Mouse (Mus musculus) neural tube, embryonic 11.5 days (tissue): ENCODE results near the gene Tex37. TPM values are rescaled to one million over a fixed set of nuclear protein-coding genes. Genes with fewer than 3 reads are reported as not detected.

Experiments
- ATAC-seq: fragments of 200-750 bp; cut with Nextera tagmentation; 2 replicates; pipeline ENCODE4 v1.8.0; 2017; ENCODE audit warnings: moderate number of reproducible peaks, mild to moderate bottlenecking, moderate TSS enrichment, moderate library complexity; ENCODE audit not compliant: insufficient read depth, low FRiP score, low TSS enrichment
- DNase-seq: peaks from one replicate; pipeline ENCODE4 v3.0.0-alpha.2; 2015; ENCODE audit warnings: low spot score
- H3K27ac ChIP-seq: fragments of 300-500 bp; sonication (generic); 2 replicates; pipeline ENCODE4 v1.5.1; 2014; ENCODE audit warnings: low read depth, mild to moderate bottlenecking, low read length
- H3K27me3 ChIP-seq: fragments of 300-500 bp; sonication (generic); 2 replicates; pipeline ENCODE4 v1.6.1; 2014; ENCODE audit warnings: mild to moderate bottlenecking, low read length, mixed read lengths; ENCODE audit not compliant: control insufficient read depth, insufficient read depth
- H3K36me3 ChIP-seq: fragments of 300-500 bp; sonication (generic); 2 replicates; pipeline ENCODE4 v1.6.1; 2014; ENCODE audit warnings: mild to moderate bottlenecking, low read length, moderate library complexity, mixed read lengths; ENCODE audit not compliant: control insufficient read depth, insufficient read depth
- H3K4me1 ChIP-seq: fragments of 300-500 bp; sonication (generic); 2 replicates; pipeline ENCODE4 v1.6.1; 2014; ENCODE audit warnings: low read length, mixed read lengths; ENCODE audit not compliant: control insufficient read depth, insufficient read depth
- H3K4me2 ChIP-seq: fragments of 300-500 bp; sonication (generic); 2 replicates; pipeline ENCODE4 v1.6.1; 2014; ENCODE audit warnings: low read depth, mild to moderate bottlenecking, moderate library complexity
- H3K4me3 ChIP-seq: fragments of 300-500 bp; sonication (generic); 2 replicates; pipeline ENCODE4 v1.5.1; 2014; ENCODE audit warnings: low read depth, low read length
- H3K9ac ChIP-seq: fragments of 300-500 bp; sonication (generic); 2 replicates; pipeline ENCODE4 v1.6.1; 2014; ENCODE audit warnings: mild to moderate bottlenecking, low read length
- H3K9me3 ChIP-seq: fragments of 300-500 bp; sonication (generic); 2 replicates; pipeline ENCODE4 v1.6.1; 2016; ENCODE audit warnings: low read length; ENCODE audit not compliant: control insufficient read depth
- WGBS: fragments of 180-500 bp; shearing (Covaris S2); extraction: QIAGEN DNeasy Blood & Tissue Kit; methylation state at CpG from one replicate; pipeline ENCODE4 v1.1.7; 2014; 5-methylcytosine and 5-hydroxymethylcytosine counted together
- polyA plus RNA-seq: library from polyadenylated mRNA; unstranded; fragments of >200 nt; fragmentation: Nextera tagmentation; extraction: Ambion mirVana; gene quantifications from 2 replicates; pipeline ENCODE4 v1.2.1, GENCODE M21; 2014

Tex37 gene
- polyA plus RNA-seq, 1 experiment from 2014 or later: not detected

GRCm38 (mm10) chr6:70955841-70956240, 37.1 kb upstream of the Tex37 start:
- Histone ChIP-seq H3K4me1 (no peaks in the 10 kb centered on the region), H3K9me3 (no peaks in the 10 kb centered on the region), H3K36me3 (no peaks in the 10 kb centered on the region), H3K27me3 (peaks cover 45% of the 10 kb centered on the region), H3K9ac (no peak overlapping the region), H3K4me3 (peak overlapping the region; percentile 39), H3K27ac (no peak overlapping the region), H3K4me2 (peak overlapping the region; percentile 81)
- 1% methylated on average over 12 of the region's 12 CpGs for WGBS
- DNase-seq: no peak
- no peak for ATAC-seq

- no peaks in the 10 kb centered on the region for H3K36me3 ChIP-seq
- H3K27ac ChIP-seq: no peak overlapping the region
- DNase-seq (no peak), ATAC-seq (no peak)
- peaks cover 45% of the 10 kb centered on the region for H3K27me3 ChIP-seq
- H3K9me3 ChIP-seq: no peaks in the 10 kb centered on the region
- no peaks in the 10 kb centered on the region for H3K4me1 ChIP-seq
- 3% methylated on average over 14 of the region's 14 CpGs for WGBS
- no peak overlapping the region for H3K4me3 ChIP-seq
- no peak overlapping the region for H3K9ac ChIP-seq
- no peak overlapping the region for H3K4me2 ChIP-seq
Observed at GRCm38 (mm10) chr6:70955291-70955800, 36.6 kb upstream of the Tex37 start.

- H3K4me2 ChIP-seq: no peak overlapping the region
- DNase-seq (peak; percentile 19), ATAC-seq (no peak)
- H3K4me1 ChIP-seq: no peaks in the 10 kb centered on the region
- H3K36me3 ChIP-seq: no peaks in the 10 kb centered on the region
- H3K9ac ChIP-seq: no peak overlapping the region
- peaks cover 45% of the 10 kb centered on the region for H3K27me3 ChIP-seq
- no peaks in the 10 kb centered on the region for H3K9me3 ChIP-seq
- no peak overlapping the region for H3K27ac ChIP-seq
- 16% methylated on average over 6 of the region's 6 CpGs for WGBS
- no peak overlapping the region for H3K4me3 ChIP-seq
Observed at GRCm38 (mm10) chr6:70954040-70954439, 35.3 kb upstream of the Tex37 start.

GRCm38 (mm10) chr6:70953274-70953673, 34.5 kb upstream of the Tex37 start:
- WGBS: 74% methylated on average over 7 of the region's 7 CpGs
- H3K4me3 ChIP-seq: no peak overlapping the region
- no peaks in the 10 kb centered on the region for H3K36me3 ChIP-seq
- peaks cover 39% of the 10 kb centered on the region for H3K27me3 ChIP-seq
- no peak for DNase-seq
- no peak overlapping the region for H3K9ac ChIP-seq
- ATAC-seq: no peak
- no peak overlapping the region for H3K4me2 ChIP-seq
- H3K9me3 ChIP-seq: no peaks in the 10 kb centered on the region
- H3K27ac ChIP-seq: no peak overlapping the region
- no peaks in the 10 kb centered on the region for H3K4me1 ChIP-seq

- 77% methylated on average over 2 of the region's 2 CpGs for WGBS
- H3K36me3 ChIP-seq: no peaks in the 10 kb centered on the region
- no peaks in the 10 kb centered on the region for H3K27me3 ChIP-seq
- H3K9ac ChIP-seq: no peak overlapping the region
- ATAC-seq (no peak), DNase-seq (no peak)
- H3K4me3 ChIP-seq: no peak overlapping the region
- H3K4me1 ChIP-seq: no peaks in the 10 kb centered on the region
- H3K9me3 ChIP-seq: no peaks in the 10 kb centered on the region
- no peak overlapping the region for H3K4me2 ChIP-seq
- H3K27ac ChIP-seq: no peak overlapping the region
Observed at GRCm38 (mm10) chr6:70931801-70932200, 13.1 kb upstream of the Tex37 start.

GRCm38 (mm10) chr6:70921274-70922074, 2.7 kb upstream of the Tex37 start:
- Histone ChIP-seq H3K4me1 (0 out of 2 replicates have a peak, but pooled peaks cover 4% of the 10 kb centered on the region), H3K4me3 (no peak overlapping the region), H3K9ac (peak overlapping the region; percentile 36), H3K4me2 (peak overlapping the region; percentile 34), H3K27ac (no peak overlapping the region), H3K27me3 (no peaks in the 10 kb centered on the region), H3K36me3 (no peaks in the 10 kb centered on the region), H3K9me3 (no peaks in the 10 kb centered on the region)
- ATAC-seq: peak; percentile 58; the same call in 1 of the 2 replicates
- peak; percentile 69 for DNase-seq
- WGBS: 4% methylated on average over 22 of the region's 22 CpGs

- no peak for ATAC-seq
- 74% methylated on average over 7 of the region's 7 CpGs for WGBS
- Histone ChIP-seq H3K9ac (no peak overlapping the region), H3K9me3 (no peaks in the 10 kb centered on the region), H3K4me3 (no peak overlapping the region), H3K36me3 (no peaks in the 10 kb centered on the region), H3K27ac (no peak overlapping the region), H3K27me3 (no peaks in the 10 kb centered on the region), H3K4me2 (no peak overlapping the region), H3K4me1 (no peaks in the 10 kb centered on the region)
- no peak for DNase-seq
Observed at GRCm38 (mm10) chr6:70912396-70912765, 6.3 kb downstream of the Tex37 start.

- no peak overlapping the region for H3K9ac ChIP-seq
- no peaks in the 10 kb centered on the region for H3K27me3 ChIP-seq
- no peaks in the 10 kb centered on the region for H3K4me1 ChIP-seq
- H3K4me3 ChIP-seq: no peak overlapping the region
- no peak overlapping the region for H3K27ac ChIP-seq
- H3K9me3 ChIP-seq: no peaks in the 10 kb centered on the region
- DNase-seq: no peak
- no peak for ATAC-seq
- WGBS: 13% methylated on average over 20 of the region's 20 CpGs
- H3K4me2 ChIP-seq: no peak overlapping the region; the same call in 1 of the 2 replicates
- H3K36me3 ChIP-seq: no peaks in the 10 kb centered on the region
Observed at GRCm38 (mm10) chr6:70911668-70912395, 6.9 kb downstream of the Tex37 start.
